Mouse (Mus musculus): ENCODE results near the gene Fam3b. TPM values are rescaled to one million over a fixed set of nuclear protein-coding genes. Genes with fewer than 3 reads are reported as not detected.

Fam3b gene
- total RNA-seq, 2 experiments from 2014 or later, result not detected

DNA sequence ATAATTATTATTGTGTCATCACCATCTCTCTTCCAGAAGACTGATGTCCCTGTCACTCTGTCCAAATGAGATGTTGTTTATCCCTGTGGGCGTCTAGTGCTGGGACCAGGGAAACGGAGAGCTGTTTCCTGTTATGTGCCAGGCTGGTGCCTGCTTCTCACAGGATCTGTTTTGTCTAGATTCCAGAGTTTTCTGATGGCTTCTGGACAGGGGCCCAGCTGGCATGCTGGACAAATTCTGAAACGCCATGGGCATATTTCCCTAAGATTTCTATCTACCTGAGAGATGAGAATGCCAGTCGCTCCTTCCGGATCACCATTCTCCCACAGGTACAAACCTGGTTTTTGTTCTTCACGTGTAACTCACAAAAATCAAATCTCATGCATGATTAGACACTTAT, 92.9 kb downstream of the Fam3b start:
- DNase-seq (ENCODE audit: low spot score in 2 of 2), result no peak

Other genes starting within 250 kb of the Fam3b start
- gene Bace2, start 158.1 kb downstream of the Fam3b start, total RNA-seq (2021), result 10 to 100 TPM; 14.9 to 22.3 TPM
- gene Mx1, start 51.9 kb downstream of the Fam3b start, total RNA-seq (2021), result 1 to 10 TPM; 1.5 to 2.2 TPM
- not detected for gene Tmprss2, start 96.4 kb upstream of the Fam3b start, total RNA-seq (2021)
- gene Ripk4, start 249.0 kb upstream of the Fam3b start, total RNA-seq (2021), result 1 to 10 TPM; 1.7 to 3.5 TPM

Measured in adrenal gland, adult 18-20 months (tissue).